Mouse (Mus musculus): ENCODE data around the gene Kmt2c.

DNA sequence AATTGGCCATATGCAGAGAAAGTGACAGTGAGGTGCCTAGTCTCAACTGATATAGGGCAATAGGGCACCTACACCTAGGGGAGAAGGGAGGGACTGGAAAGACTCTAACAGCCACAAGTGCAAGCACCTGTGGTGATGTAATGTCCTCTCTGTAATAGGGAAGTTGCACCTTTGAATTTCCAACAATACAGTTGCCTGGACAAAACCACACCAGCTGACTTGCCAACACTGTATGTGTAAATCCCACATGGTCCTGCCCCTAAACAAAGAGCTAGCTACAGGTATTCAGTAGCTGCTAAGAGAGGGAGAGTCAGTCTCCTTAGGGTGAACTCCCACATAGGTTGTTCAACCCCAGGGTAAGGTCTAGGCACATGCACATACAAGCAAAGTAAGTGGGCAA is 41.8 kb upstream of the Kmt2c start:
- TF ChIP-seq RCOR1 (IDR thresholded peaks at IDR 0.05; ENCODE audit: low read depth, low read length) (no peak), ZNF384 (IDR thresholded peaks at IDR 0.05; ENCODE audit: low read depth, low read length) (no peak), BHLHE40 (IDR thresholded peaks at IDR 0.05; ENCODE audit: borderline replicate concordance, low read depth, low read length) (no peak), USF2 (IDR thresholded peaks at IDR 0.05; ENCODE audit: borderline replicate concordance in 1 of 2, insufficient read depth in 1 of 2, low read depth in 1 of 2, low read length in 2 of 2) (no peak), GATA1 (IDR thresholded peaks at IDR 0.05; ENCODE audit: low read depth, low read length) (no peak), GABPA (IDR thresholded peaks at IDR 0.05; ENCODE audit: low read depth, low read length) (no peak), JUND (IDR thresholded peaks at IDR 0.05; ENCODE audit: low read depth, low read length) (no peak), CTCF (IDR thresholded peaks at IDR 0.05 in 2 of 3, conservative IDR thresholded peaks at IDR 0.05 in 1 of 3; ENCODE audit: control insufficient read depth in 1 of 3, insufficient read depth in 1 of 3, low read depth in 2 of 3, low read length in 3 of 3, poor library complexity in 1 of 3, severe bottlenecking in 1 of 3) (no peak), NELFE (IDR thresholded peaks at IDR 0.05; ENCODE audit: low read depth, low read length) (no peak)
